Mouse (Mus musculus) hindbrain, embryonic 14.5 days (tissue): ENCODE measurements around the gene Lgals1. TPM values are rescaled to one million over a fixed set of nuclear protein-coding genes. Genes with fewer than 3 reads are reported as not detected.
"Not testable (repeated sequence)": the region's sequence is repeated elsewhere in the genome, so short reads cannot be mapped to it uniquely, and the experiment has no call there.

Experiments
- ATAC-seq: fragments of 200-750 bp; cut with Nextera tagmentation; 2 replicates; pipeline ENCODE4 v1.8.0; 2017; ENCODE audit warnings: moderate number of reproducible peaks, mild to moderate bottlenecking, moderate TSS enrichment, moderate library complexity; ENCODE audit not compliant: low FRiP score
- DNase-seq: peaks from one replicate; pipeline ENCODE4 v3.0.0-alpha.2; 2015; ENCODE audit warnings: low spot score
- H3K27ac ChIP-seq: fragments of 300-500 bp; sonication (generic); 2 replicates; pipeline ENCODE4 v1.5.1; 2014; ENCODE audit warnings: mild to moderate bottlenecking, moderate library complexity
- H3K27me3 ChIP-seq: fragments of 300-500 bp; sonication (generic); 2 replicates; pipeline ENCODE4 v1.6.1; 2014; ENCODE audit warnings: mild to moderate bottlenecking, low read length, mixed read lengths; ENCODE audit not compliant: control insufficient read depth, insufficient read depth
- H3K36me3 ChIP-seq: fragments of 300-500 bp; sonication (generic); replicated peaks from 2 replicates; pipeline ENCODE4 v1.6.1; 2014; ENCODE audit not compliant: control insufficient read depth, insufficient read depth
- H3K4me1 ChIP-seq: fragments of 300-500 bp; sonication (generic); replicated peaks from 2 replicates; pipeline ENCODE4 v1.6.1; 2014; ENCODE audit warnings: antibody characterized with exemption, low read length, mixed read lengths; ENCODE audit not compliant: control insufficient read depth, insufficient read depth
- H3K4me2 ChIP-seq: fragments of 300-500 bp; sonication (generic); replicated peaks from 2 replicates; pipeline ENCODE4 v1.6.1; 2014; ENCODE audit warnings: mild to moderate bottlenecking, moderate library complexity
- H3K4me3 ChIP-seq: fragments of 300-500 bp; sonication (generic); replicated peaks from 2 replicates; pipeline ENCODE4 v1.5.1; 2014; ENCODE audit warnings: mild to moderate bottlenecking, low read length
- H3K9ac ChIP-seq: fragments of 300-500 bp; sonication (generic); 2 replicates; pipeline ENCODE4 v1.6.1; 2014
- H3K9me3 ChIP-seq: fragments of 300-500 bp; sonication (generic); 2 replicates; pipeline ENCODE4 v1.6.1; 2016; ENCODE audit warnings: low read length; ENCODE audit not compliant: control insufficient read depth
- WGBS: fragments of 180-500 bp; shearing (Covaris S2); extraction: QIAGEN DNeasy Blood & Tissue Kit; methylation state at CpG from one replicate; pipeline ENCODE4 v1.1.7; 2014; 5-methylcytosine and 5-hydroxymethylcytosine counted together
- polyA plus RNA-seq: library from polyadenylated mRNA; unstranded; fragments of >200 nt; fragmentation: Nextera tagmentation; extraction: Ambion mirVana; gene quantifications from 2 replicates; pipeline ENCODE4 v1.2.1, GENCODE M21; 2014

The Lgals1 gene
- polyA plus RNA-seq = 117 and 157 TPM in 2 replicates

- peak within 1 kb of the TSS; percentile 38; the same call in 1 of the 2 replicates for H3K27ac ChIP-seq
Measured at GRCm38 (mm10) chr15:78926021-78926919, at the start of gene Lgals1. TSS of gene Lgals1 (plus strand) at chr15:78926725.

DNA sequence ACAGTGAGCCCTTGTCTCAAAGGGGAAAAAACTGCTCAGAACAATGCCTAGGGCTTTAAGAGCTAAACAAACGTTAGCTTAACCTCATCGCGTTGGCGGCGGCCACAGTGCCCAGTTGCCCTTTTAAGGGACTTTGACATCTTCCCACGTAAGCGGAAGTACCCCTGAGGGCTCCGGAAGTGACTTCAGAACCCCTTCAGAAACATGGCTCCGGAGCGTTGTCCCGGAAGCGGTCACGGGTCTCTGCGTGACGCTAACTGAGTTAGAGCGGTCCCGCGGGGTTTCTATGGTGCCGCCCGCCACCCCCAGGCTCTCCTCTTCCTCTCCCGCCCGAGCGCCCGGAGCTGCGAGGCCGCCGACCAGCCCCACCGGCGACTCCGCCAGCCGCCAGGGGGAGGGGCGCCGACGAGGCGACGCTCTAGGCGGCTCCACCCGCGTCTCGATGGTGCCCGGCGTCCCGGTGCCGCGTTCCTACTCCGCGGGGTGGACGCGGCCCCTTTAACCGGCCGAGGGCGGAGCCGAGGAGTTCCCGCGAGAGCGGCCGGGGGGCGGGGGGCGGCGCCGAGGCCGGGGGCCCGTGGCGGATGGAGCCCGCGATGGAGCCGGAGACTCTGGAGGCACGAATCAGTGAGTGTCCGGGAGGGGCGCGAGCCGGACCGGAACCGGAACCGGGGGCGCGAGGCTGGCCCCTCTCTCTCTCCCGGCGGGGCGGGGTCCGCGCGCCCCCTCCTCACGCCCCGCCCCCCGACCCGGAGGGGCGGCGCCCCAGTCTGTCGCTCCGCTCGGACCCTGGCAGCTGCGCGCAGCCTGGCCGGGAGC lies 49.3 kb upstream of the Lgals1 start, which contains the start of gene Gga1:
TSS of gene Gga1 (plus strand) at position 200 of the 819 bp plus-strand sequence.
- peak within 1 kb of the TSS; percentile 69 for H3K4me3 ChIP-seq
- peak within 1 kb of the TSS; percentile 82 for H3K9ac ChIP-seq
- H3K36me3 ChIP-seq = peaks cover 26% of the 10 kb centered on the region
- no peaks in the 10 kb centered on the region for H3K9me3 ChIP-seq
- H3K4me1 ChIP-seq = peaks cover 23% of the 10 kb centered on the region
- H3K4me2 ChIP-seq = peak within 1 kb of the TSS; percentile 87
- no peaks in the 10 kb centered on the region for H3K27me3 ChIP-seq
- ATAC-seq (peak; percentile 90), DNase-seq (peak; percentile 98)
- H3K27ac ChIP-seq = peak within 1 kb of the TSS; percentile 99
- 1% methylated on average over 54 of the region's 95 CpGs for WGBS

More at GRCm38 (mm10) chr15:78926021-78926919, at the start of gene Lgals1:
- peak; percentile 63 for DNase-seq
- no peaks in the 10 kb centered on the region for H3K36me3 ChIP-seq
- 0 out of 2 replicates have a peak, but pooled peaks have one; percentile 18 for ATAC-seq
- peak within 1 kb of the TSS; percentile 38; the same call in 1 of the 2 replicates for H3K9ac ChIP-seq
- H3K4me3 ChIP-seq = peak within 1 kb of the TSS; percentile 29
- WGBS = 6% methylated on average over 20 of the region's 20 CpGs
- H3K9me3 ChIP-seq = no peaks in the 10 kb centered on the region
- peak within 1 kb of the TSS; percentile 59 for H3K4me2 ChIP-seq
- H3K27me3 ChIP-seq = peaks cover 15% of the 10 kb centered on the region
- H3K4me1 ChIP-seq = peaks cover 17% of the 10 kb centered on the region

GRCm38 (mm10) chr15:78877810-78878390 lies 48.6 kb upstream of the Lgals1 start:
- Histone ChIP-seq H3K27ac (peak overlapping the region; percentile 99), H3K4me2 (peak overlapping the region; percentile 62), H3K36me3 (peaks cover 33% of the 10 kb centered on the region), H3K4me3 (peak overlapping the region; percentile 69), H3K4me1 (peaks cover 23% of the 10 kb centered on the region), H3K9me3 (no peaks in the 10 kb centered on the region), H3K27me3 (no peaks in the 10 kb centered on the region), H3K9ac (peak overlapping the region; percentile 82)
- DNase-seq = no peak
- ATAC-seq = no peak
- 1% methylated on average over 17 of the region's 17 CpGs for WGBS

DNA sequence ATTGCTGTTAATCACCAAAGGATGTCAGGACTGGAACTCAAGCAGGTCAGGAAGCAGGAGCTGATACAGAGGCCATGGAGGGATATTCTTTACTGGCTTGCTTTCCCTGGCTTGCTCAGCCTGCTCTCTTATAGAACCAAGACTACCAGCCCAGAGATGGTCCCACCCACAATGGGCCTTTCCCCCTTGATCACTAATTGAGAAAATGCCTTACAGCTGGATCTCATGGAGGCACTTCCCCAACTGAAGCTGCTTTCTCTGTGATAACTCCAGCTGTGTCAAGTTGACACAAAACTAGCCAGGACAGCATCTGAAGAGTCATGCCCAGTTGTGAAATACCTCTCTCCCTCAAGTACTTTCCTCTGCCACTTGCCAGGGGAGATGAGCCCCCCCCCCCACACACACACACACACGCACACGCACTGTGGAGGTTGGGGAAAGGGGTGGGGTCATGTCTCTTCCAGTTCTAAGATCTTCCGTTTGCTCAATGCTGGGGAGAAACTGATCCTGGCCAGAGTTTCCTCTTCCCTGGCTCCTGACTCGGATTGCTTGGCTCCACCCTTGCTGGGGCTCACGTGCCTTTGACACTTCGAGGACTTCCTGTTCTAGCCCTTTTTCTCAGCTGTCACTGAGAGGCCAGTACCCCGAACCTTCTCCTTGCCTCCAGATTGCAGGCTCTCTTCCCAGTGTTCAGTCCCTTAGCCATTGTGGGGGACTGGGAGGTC lies 47.6 kb upstream of the Lgals1 start:
- peaks cover 43% of the 10 kb centered on the region for H3K36me3 ChIP-seq
- not testable (repeated sequence) for H3K4me2 ChIP-seq, H3K27me3 ChIP-seq, DNase-seq, H3K9ac ChIP-seq, H3K27ac ChIP-seq, H3K4me3 ChIP-seq, H3K9me3 ChIP-seq, ATAC-seq
- peaks cover 23% of the 10 kb centered on the region for H3K4me1 ChIP-seq
- 70% methylated on average over 7 of the region's 7 CpGs for WGBS

GRCm38 (mm10) chr15:78880432-78880831 lies 46.1 kb upstream of the Lgals1 start:
- Histone ChIP-seq H3K27me3 (no peaks in the 10 kb centered on the region), H3K27ac (no peak overlapping the region), H3K36me3 (peaks cover 57% of the 10 kb centered on the region), H3K9me3 (no peaks in the 10 kb centered on the region), H3K9ac (no peak overlapping the region), H3K4me1 (peaks cover 22% of the 10 kb centered on the region), H3K4me3 (no peak overlapping the region), H3K4me2 (no peak overlapping the region)
- WGBS = 95% methylated on average over 8 of the region's 8 CpGs
- ATAC-seq = no peak
- no peak for DNase-seq

DNA sequence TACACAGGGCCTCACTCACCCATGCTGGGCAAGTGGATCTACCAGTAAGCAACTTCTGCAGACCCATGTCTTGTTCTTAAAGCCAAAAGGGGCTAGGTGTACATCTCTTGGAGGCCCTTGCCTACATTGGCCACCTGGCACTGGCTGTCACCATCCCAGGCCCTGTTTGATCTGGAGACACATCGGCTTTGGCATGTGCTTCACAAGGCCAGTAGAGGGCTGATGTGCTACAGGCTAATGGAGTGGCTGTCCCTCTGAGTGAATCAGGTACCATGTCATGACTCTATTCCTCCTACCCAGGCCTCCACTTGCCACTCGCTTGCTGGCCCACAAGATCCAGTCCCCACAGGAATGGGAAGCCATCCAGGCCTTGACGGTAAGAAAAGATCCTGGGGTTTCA lies 44.7 kb upstream of the Lgals1 start:
- Histone ChIP-seq H3K36me3 (peaks cover 71% of the 10 kb centered on the region), H3K9ac (no peak overlapping the region), H3K27ac (no peak overlapping the region), H3K4me2 (no peak overlapping the region), H3K9me3 (no peaks in the 10 kb centered on the region), H3K4me3 (no peak overlapping the region), H3K27me3 (no peaks in the 10 kb centered on the region), H3K4me1 (peaks cover 12% of the 10 kb centered on the region)
- ATAC-seq (no peak), DNase-seq (no peak)
- 91% methylated on average over 3 of the region's 3 CpGs for WGBS

DNA sequence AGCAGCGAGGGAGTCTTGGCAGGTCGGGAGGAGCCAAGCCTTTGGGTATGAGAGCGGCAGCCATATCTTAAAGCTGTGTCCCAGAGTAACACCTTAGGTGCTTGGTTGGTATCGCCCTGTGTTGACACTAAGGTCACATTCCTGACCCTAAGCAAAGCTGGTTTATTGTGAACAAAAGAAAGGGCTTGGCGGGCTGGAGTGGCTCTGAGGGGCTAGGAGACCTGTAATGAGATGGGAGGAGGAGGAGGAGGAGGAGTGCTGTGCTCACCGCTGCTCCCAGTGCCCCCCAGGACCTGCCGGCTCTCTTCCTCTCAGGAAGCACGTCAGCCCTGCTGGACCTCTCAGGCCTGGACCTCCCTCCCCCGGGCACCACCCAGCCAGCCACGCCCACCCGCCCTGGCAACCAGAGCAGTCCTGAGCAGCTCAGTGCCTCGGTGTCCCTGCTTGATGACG lies 37.1 kb upstream of the Lgals1 start:
- Histone ChIP-seq H3K4me1 (no peaks in the 10 kb centered on the region), H3K27me3 (no peaks in the 10 kb centered on the region), H3K4me3 (no peak overlapping the region), H3K36me3 (peaks cover 85% of the 10 kb centered on the region), H3K9me3 (no peaks in the 10 kb centered on the region), H3K4me2 (no peak overlapping the region), H3K9ac (no peak overlapping the region), H3K27ac (no peak overlapping the region)
- ATAC-seq (no peak), DNase-seq (no peak)
- 30% methylated on average over 13 of the region's 13 CpGs for WGBS

DNA sequence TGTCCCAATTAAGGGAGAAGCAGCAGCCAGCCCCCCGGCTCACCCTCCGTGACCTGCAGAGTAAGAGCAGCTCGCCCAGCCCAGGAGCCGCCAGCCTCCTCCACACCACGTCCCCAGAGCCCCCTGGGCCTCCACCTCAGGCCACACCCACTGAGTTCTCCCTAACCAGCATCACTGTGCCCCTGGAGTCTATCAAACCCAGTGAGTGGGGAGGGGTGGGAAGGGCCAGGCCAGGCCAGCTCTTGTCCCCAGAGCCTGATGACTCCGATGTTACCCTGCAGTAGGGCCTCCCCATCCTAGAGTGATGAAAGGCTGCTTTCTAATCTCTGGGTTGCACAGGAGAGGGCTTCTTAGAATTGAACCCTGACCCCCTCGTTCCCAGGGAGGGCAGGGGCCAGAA lies 34.1 kb upstream of the Lgals1 start:
- 61% methylated on average over 7 of the region's 7 CpGs for WGBS
- Histone ChIP-seq H3K27ac (no peak overlapping the region), H3K4me2 (no peak overlapping the region), H3K36me3 (peaks cover 65% of the 10 kb centered on the region), H3K4me1 (no peaks in the 10 kb centered on the region), H3K4me3 (no peak overlapping the region), H3K27me3 (no peaks in the 10 kb centered on the region), H3K9ac (no peak overlapping the region), H3K9me3 (no peaks in the 10 kb centered on the region)
- ATAC-seq = no peak
- DNase-seq = no peak
